Mouse (Mus musculus): ENCODE results near the gene Plekhm2. TPM values are rescaled to one million over a fixed set of nuclear protein-coding genes. Genes with fewer than 3 reads are reported as not detected.

The Plekhm2 gene
- polyA plus RNA-seq, 1 experiment from 2014 or later: 7.9 TPM

DNA sequence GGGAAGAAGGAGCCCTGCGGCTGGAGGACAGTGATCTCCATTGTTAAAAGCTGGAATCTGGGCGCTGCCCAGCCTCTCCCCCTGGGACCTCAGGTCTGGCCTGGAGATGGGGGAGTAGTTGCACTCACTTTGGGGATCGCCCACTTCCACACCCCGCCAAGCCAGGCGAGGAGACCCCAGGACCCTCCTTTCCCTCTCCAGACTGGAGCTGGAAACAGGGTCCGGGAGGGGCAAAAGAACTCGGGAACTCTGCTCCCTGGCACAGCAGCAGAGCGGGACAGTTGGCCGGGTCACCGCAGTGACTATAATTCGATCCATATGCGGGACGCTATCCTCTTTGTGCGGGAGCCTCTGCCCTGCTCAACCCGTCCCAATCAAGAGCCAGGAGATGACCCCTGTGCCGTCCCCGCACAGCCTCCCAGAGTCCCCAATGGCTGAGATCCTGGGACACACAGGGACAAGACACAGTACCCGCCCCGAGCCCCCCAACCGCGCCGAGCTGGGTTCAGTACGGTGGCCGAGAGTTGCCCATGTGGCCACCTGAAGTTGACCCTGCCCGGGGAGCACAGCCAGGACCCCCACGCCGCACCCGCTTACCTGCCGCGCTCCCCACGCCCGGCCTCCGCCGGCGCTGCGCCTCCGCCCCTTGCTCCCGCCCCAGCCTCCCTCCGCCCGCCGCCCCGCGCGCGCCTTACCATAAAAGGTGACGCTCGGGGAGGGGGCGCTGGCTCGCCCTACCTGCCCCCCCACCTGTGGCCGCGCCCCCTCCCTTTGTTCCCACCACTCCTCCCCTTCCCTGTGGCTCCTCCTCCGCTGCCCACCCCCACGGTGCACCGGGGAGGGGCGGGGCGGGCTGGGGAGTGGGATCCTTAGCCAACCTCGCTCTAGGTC is 65.2 kb downstream of the Plekhm2 start:
- no peaks in the 10 kb centered on the region for H3K9me3 ChIP-seq
- H3K36me3 ChIP-seq: peaks cover 17% of the 10 kb centered on the region
- peaks cover 29% of the 10 kb centered on the region for H3K4me1 ChIP-seq
- 2% methylated on average over 51 of the region's 57 CpGs for whole genome bisulfite sequencing
- no peaks in the 10 kb centered on the region for H3K27me3 ChIP-seq
- H3K9ac ChIP-seq: peak overlapping the region; percentile 85
- H3K4me3 ChIP-seq: peak overlapping the region; percentile 71
- H3K27ac ChIP-seq: peak overlapping the region; percentile 84
- peak; percentile 50 for ATAC-seq (ENCODE audit: low FRiP score, low read depth)
- peak overlapping the region; percentile 85 for H3K4me2 ChIP-seq (replicated peaks)

GRCm38 (mm10) chr4:141598894-141599250 is 65.8 kb downstream of the Plekhm2 start:
- Histone ChIP-seq H3K36me3 (peaks cover 23% of the 10 kb centered on the region), H3K9ac (peak overlapping the region; percentile 85)
- 4% methylated on average over 9 of the region's 9 CpGs for WGBS

GRCm38 (mm10) chr4:141598199-141598893 is 66.4 kb downstream of the Plekhm2 start:
- 0% methylated on average over 19 of the region's 19 CpGs for WGBS
- Histone ChIP-seq H3K4me1 (peaks cover 24% of the 10 kb centered on the region), H3K27me3 (no peaks in the 10 kb centered on the region), H3K27ac (peak overlapping the region; percentile 84), H3K4me3 (peak overlapping the region; percentile 71), H3K9ac (peak overlapping the region; percentile 85), H3K36me3 (peaks cover 28% of the 10 kb centered on the region), H3K4me2 (replicated peaks) (peak overlapping the region; percentile 85), H3K9me3 (no peaks in the 10 kb centered on the region)
- ATAC-seq (ENCODE audit: low FRiP score, low read depth): peak; percentile 19; the same call in 1 of the 2 replicates

More at GRCm38 (mm10) chr4:141598894-141599250, 65.8 kb downstream of the Plekhm2 start:
- peak overlapping the region; percentile 84 for H3K27ac ChIP-seq
- H3K4me2 ChIP-seq (replicated peaks): peak overlapping the region; percentile 85
- H3K27me3 ChIP-seq: no peaks in the 10 kb centered on the region
- H3K4me3 ChIP-seq: peak overlapping the region; percentile 71
- H3K9me3 ChIP-seq: no peaks in the 10 kb centered on the region
- peaks cover 24% of the 10 kb centered on the region for H3K4me1 ChIP-seq
- ATAC-seq (ENCODE audit: low FRiP score, low read depth): no peak

DNA sequence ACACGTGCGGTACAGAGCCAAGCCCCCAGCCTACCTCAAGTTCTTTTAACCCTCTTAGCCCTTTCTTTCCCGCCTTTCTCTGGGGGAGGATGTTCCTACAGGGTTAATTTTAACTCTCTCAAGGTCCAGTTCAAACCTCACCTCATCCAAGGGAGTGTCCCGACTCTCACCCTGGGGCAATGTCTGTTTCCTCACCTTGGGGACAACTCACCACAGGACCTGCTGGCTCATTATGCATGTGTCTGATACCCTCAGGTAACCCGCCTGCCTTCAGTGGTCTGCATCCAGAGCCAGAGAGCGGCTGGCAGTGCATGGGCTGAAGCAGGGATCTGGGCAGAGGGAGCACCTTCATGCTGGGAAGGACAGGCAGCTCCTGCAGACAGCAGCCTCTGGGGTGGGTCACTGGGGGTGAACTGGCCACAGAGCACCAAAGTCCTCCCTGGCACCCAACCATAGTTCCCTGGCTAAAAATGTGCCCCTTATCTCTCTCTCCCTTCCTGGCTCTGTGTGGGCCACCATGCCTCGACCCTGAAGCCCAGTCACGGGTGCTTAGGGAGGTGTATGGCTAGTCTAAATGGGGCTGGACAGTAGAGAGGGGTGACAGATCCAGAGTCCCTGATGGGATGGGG is 67.9 kb downstream of the Plekhm2 start:
- H3K9me3 ChIP-seq: no peaks in the 10 kb centered on the region
- no peaks in the 10 kb centered on the region for H3K27me3 ChIP-seq
- H3K4me1 ChIP-seq: peaks cover 24% of the 10 kb centered on the region
- H3K9ac ChIP-seq: no peak overlapping the region
- no peak overlapping the region for H3K4me3 ChIP-seq
- H3K36me3 ChIP-seq: peaks cover 43% of the 10 kb centered on the region
- ATAC-seq (ENCODE audit: low FRiP score, low read depth): no peak
- no peak overlapping the region; the same call in 1 of the 2 replicates for H3K27ac ChIP-seq
- 83% methylated on average over 8 of the region's 8 CpGs for WGBS
- no peak overlapping the region for H3K4me2 ChIP-seq (replicated peaks)

DNA sequence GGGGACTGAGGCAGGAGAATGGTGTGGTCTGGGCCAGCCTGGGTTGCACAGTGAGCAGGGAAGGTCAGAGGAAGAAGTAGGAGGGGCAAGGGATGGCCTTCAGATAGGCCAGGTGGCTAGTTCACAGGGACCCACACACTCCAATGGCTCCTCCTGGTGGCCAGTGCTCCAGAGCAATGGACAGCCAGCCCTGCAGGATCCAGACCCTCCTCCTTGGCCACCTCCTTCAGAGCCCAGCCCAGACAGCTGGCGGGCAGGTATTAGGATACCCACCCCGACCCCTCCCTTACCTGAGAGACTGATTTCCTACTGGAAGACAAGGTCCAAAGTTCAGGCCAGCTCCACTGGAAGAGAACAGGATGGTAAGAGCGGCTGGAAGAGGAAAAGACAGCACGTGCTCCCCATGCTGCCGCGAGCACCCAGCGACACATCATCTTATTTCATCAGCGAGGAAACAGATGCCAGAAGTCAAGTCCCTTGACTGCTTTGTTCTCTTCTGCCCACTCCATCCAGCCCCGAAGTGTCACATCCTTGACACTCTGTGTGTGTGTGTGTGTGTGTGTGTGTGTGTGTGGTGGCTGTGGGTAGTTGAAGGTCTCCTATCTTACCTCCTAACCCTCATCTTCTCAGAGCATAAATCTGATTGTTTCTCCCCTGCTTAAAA is 69.0 kb downstream of the Plekhm2 start:
- Histone ChIP-seq H3K9ac (no peak overlapping the region), H3K4me3 (no peak overlapping the region), H3K27me3 (no peaks in the 10 kb centered on the region), H3K4me1 (peaks cover 24% of the 10 kb centered on the region), H3K4me2 (replicated peaks) (no peak overlapping the region), H3K27ac (no peak overlapping the region), H3K36me3 (peaks cover 53% of the 10 kb centered on the region), H3K9me3 (no peaks in the 10 kb centered on the region)
- WGBS: 76% methylated on average over 9 of the region's 9 CpGs
- ATAC-seq (ENCODE audit: low FRiP score, low read depth): no peak

- 87% methylated on average over 11 of the region's 11 CpGs for WGBS
- H3K27ac ChIP-seq: no peak overlapping the region
- no peaks in the 10 kb centered on the region for H3K27me3 ChIP-seq
- H3K4me3 ChIP-seq: no peak overlapping the region
- peaks cover 57% of the 10 kb centered on the region for H3K36me3 ChIP-seq
- H3K4me1 ChIP-seq: peaks cover 18% of the 10 kb centered on the region
- no peaks in the 10 kb centered on the region for H3K9me3 ChIP-seq
- H3K9ac ChIP-seq: no peak overlapping the region
- no peak for ATAC-seq (ENCODE audit: low FRiP score, low read depth)
- H3K4me2 ChIP-seq (replicated peaks): no peak overlapping the region
Observed at GRCm38 (mm10) chr4:141595138-141595537, 69.6 kb downstream of the Plekhm2 start.

- peaks cover 89% of the 10 kb centered on the region for H3K36me3 ChIP-seq
- H3K9ac ChIP-seq: no peak overlapping the region
- WGBS: 20% methylated on average over 3 of the region's 3 CpGs
- no peaks in the 10 kb centered on the region for H3K4me1 ChIP-seq
- no peak overlapping the region for H3K4me2 ChIP-seq (replicated peaks)
- H3K4me3 ChIP-seq: no peak overlapping the region
- ATAC-seq (ENCODE audit: low FRiP score, low read depth): no peak
- no peak overlapping the region for H3K27ac ChIP-seq
- no peaks in the 10 kb centered on the region for H3K27me3 ChIP-seq
- H3K9me3 ChIP-seq: no peaks in the 10 kb centered on the region
Observed at GRCm38 (mm10) chr4:141591547-141591946, 73.2 kb downstream of the Plekhm2 start.

DNA sequence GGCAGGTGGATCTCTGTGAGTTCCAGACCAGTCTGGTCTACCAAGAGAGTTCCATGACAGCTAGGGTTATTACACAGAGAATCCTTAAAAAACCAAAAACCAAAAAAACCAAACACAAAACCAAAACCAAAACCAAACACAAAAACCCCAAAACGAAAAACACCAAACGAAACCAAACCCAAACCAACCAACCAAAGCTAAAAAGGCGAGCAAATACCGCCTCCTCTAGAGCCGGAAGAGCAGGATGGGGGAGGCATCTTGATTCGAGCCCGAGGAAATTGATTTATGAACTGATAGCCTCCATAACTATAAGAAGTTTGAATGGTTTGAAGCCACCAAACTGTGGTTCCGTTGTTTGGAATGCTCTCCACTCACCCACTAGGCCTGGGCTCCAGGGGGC is 80.8 kb downstream of the Plekhm2 start:
- no peaks in the 10 kb centered on the region for H3K9me3 ChIP-seq
- no peak overlapping the region for H3K4me3 ChIP-seq
- no peak overlapping the region for H3K4me2 ChIP-seq (replicated peaks)
- no peak overlapping the region for H3K27ac ChIP-seq
- no peak for ATAC-seq (ENCODE audit: low FRiP score, low read depth)
- H3K27me3 ChIP-seq: no peaks in the 10 kb centered on the region
- 91% methylated on average over 8 of the region's 8 CpGs for WGBS
- H3K4me1 ChIP-seq: no peaks in the 10 kb centered on the region
- H3K36me3 ChIP-seq: peaks cover 84% of the 10 kb centered on the region
- H3K9ac ChIP-seq: no peak overlapping the region

DNA sequence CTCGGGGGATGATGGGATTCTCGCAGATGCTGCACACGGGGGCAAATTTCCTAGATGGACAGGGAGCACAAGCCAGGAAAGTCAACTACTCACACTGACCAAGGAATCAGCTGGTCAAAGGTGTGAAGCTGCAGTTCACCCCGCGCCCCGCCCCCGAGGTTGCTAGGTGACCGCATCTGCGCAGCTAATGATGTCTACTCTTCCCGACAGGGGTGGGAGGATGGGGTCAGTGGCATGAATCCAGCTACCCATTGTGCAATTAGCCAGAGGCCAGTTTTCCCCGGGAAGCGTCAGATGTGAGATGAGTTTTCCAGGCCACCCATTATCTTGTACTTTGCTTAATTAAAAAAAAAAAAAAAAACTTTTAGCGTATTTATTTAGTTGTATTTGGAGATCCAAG is 83.6 kb downstream of the Plekhm2 start:
- Histone ChIP-seq H3K4me2 (replicated peaks) (no peak overlapping the region), H3K9ac (no peak overlapping the region), H3K9me3 (no peaks in the 10 kb centered on the region), H3K36me3 (peaks cover 89% of the 10 kb centered on the region), H3K4me3 (no peak overlapping the region), H3K4me1 (no peaks in the 10 kb centered on the region), H3K27ac (no peak overlapping the region), H3K27me3 (no peaks in the 10 kb centered on the region)
- WGBS: 96% methylated on average over 13 of the region's 13 CpGs
- no peak for ATAC-seq (ENCODE audit: low FRiP score, low read depth)

- Histone ChIP-seq H3K36me3 (peaks cover 76% of the 10 kb centered on the region), H3K27me3 (no peaks in the 10 kb centered on the region), H3K9me3 (no peaks in the 10 kb centered on the region), H3K9ac (no peak overlapping the region), H3K27ac (no peak overlapping the region), H3K4me1 (peaks cover 6% of the 10 kb centered on the region; the same call in 1 of the 2 replicates), H3K4me3 (no peak overlapping the region), H3K4me2 (replicated peaks) (no peak overlapping the region)
- ATAC-seq (ENCODE audit: low FRiP score, low read depth): no peak
- 75% methylated on average over 3 of the region's 3 CpGs for WGBS
Observed at GRCm38 (mm10) chr4:141578833-141579232, 85.9 kb downstream of the Plekhm2 start.

DNA sequence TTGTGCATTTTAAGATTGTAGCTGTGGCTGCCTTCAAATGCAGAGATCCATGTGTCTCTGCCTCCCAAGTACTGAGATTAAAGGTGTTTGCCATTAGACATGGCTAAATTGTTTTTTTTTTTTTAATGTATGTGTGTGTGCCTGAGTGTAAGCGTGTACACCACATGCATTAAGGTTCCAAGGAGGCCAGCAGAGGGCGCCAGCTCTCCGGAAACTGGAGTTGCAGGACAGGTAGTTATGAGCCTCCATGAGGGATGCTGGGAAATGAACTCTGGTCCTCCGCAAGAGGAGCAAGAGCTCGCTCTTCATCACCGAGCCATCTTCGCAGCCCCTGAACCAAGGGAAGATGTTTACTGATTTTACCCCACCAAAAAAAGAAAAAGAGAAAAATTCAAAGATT is 87.8 kb downstream of the Plekhm2 start:
- no peak overlapping the region for H3K9ac ChIP-seq
- WGBS: 93% methylated on average over 7 of the region's 7 CpGs
- no peaks in the 10 kb centered on the region for H3K27me3 ChIP-seq
- H3K4me1 ChIP-seq: peaks cover 18% of the 10 kb centered on the region
- no peak overlapping the region for H3K27ac ChIP-seq
- no peak overlapping the region for H3K4me3 ChIP-seq
- H3K9me3 ChIP-seq: no peaks in the 10 kb centered on the region
- H3K4me2 ChIP-seq (replicated peaks): no peak overlapping the region
- ATAC-seq (ENCODE audit: low FRiP score, low read depth): no peak
- peaks cover 56% of the 10 kb centered on the region for H3K36me3 ChIP-seq

All from limb, embryonic 13.5 days (tissue).